Mouse (Mus musculus) hindbrain, postnatal 0 days (tissue): Measurements from ENCODE around the gene Serinc5. TPM values are rescaled to one million over a fixed set of nuclear protein-coding genes. Genes with fewer than 3 reads are reported as not detected.

Source experiments
- ATAC-seq: fragments of 200-750 bp; cut with Nextera tagmentation; 2 replicates; pipeline ENCODE4 v1.8.0; 2017; ENCODE audit warnings: mild to moderate bottlenecking, moderate TSS enrichment, moderate library complexity
- DNase-seq: peaks from one replicate; pipeline ENCODE4 v3.0.0-alpha.2; 2015; ENCODE audit warnings: low spot score
- H3K27ac ChIP-seq: fragments of 300-500 bp; sonication (generic); 2 replicates; pipeline ENCODE4 v1.5.1; 2014; ENCODE audit warnings: mild to moderate bottlenecking
- H3K27me3 ChIP-seq: fragments of 300-500 bp; sonication (generic); 2 replicates; pipeline ENCODE4 v1.6.1; 2014; ENCODE audit warnings: low read length, mixed read lengths; ENCODE audit not compliant: insufficient read depth
- H3K36me3 ChIP-seq: fragments of 300-500 bp; sonication (generic); 2 replicates; pipeline ENCODE4 v1.6.1; 2014; ENCODE audit warnings: low read length, mixed read lengths; ENCODE audit not compliant: insufficient read depth
- H3K4me1 ChIP-seq: fragments of 300-500 bp; sonication (generic); 2 replicates; pipeline ENCODE4 v1.6.1; 2014; ENCODE audit warnings: antibody characterized with exemption, low read length, mixed read lengths; ENCODE audit not compliant: insufficient read depth
- H3K4me2 ChIP-seq: fragments of 300-500 bp; sonication (generic); 2 replicates; pipeline ENCODE4 v1.6.1; 2014; ENCODE audit warnings: low read depth, mild to moderate bottlenecking, low read length, moderate library complexity, mixed read lengths
- H3K4me3 ChIP-seq: fragments of 300-500 bp; sonication (generic); 2 replicates; pipeline ENCODE4 v1.5.1; 2014; ENCODE audit warnings: low read length
- H3K9ac ChIP-seq: fragments of 300-500 bp; sonication (generic); replicated peaks from 2 replicates; pipeline ENCODE4 v1.6.1; 2014; ENCODE audit warnings: mild to moderate bottlenecking, low read length, moderate library complexity, mixed read lengths
- H3K9me3 ChIP-seq: fragments of 300-500 bp; sonication (generic); 2 replicates; pipeline ENCODE4 v1.6.1; 2016; ENCODE audit warnings: low read length, mixed read lengths
- CTCF ChIP-seq: IDR thresholded peaks from 2 replicates; pipeline ENCODE4 v1.5.1; 2016; ENCODE audit warnings: antibody characterized with exemption, control low read depth, low read depth
- WGBS: fragments of 180-500 bp; shearing (Covaris S2); extraction: QIAGEN DNeasy Blood & Tissue Kit; methylation state at CpG from one replicate; pipeline ENCODE4 v1.1.7; 2014; 5-methylcytosine and 5-hydroxymethylcytosine counted together
- polyA plus RNA-seq: library from polyadenylated mRNA; unstranded; fragments of >200 nt; fragmentation: Nextera tagmentation; extraction: Ambion mirVana; gene quantifications from 2 replicates; pipeline ENCODE4 v1.2.1, GENCODE M21; 2015
- total RNA-seq: library from RNA; depleted of rRNA; stranded (reverse); fragments of >200 nt; gene quantifications from 2 replicates; pipeline ENCODE4 v1.2.3, GENCODE M21; 2014

Gene Serinc5
- total and polyA plus RNA-seq, 2 experiments from 2014 or later, result 14.8 to 52.5 TPM

- H3K4me3 ChIP-seq, result no peak overlapping the region
- no peak for ATAC-seq
- no peak overlapping the region for H3K9ac ChIP-seq
- WGBS, result 69% methylated on average over 3 of the region's 3 CpGs
- no peak for TF ChIP-seq CTCF
- H3K4me2 ChIP-seq, result no peak overlapping the region
- no peak for DNase-seq
- H3K27me3 ChIP-seq, result no peaks in the 10 kb centered on the region
- no peak overlapping the region for H3K27ac ChIP-seq
- 0 out of 2 replicates have a peak, but pooled peaks cover 3% of the 10 kb centered on the region for H3K4me1 ChIP-seq
- no peaks in the 10 kb centered on the region for H3K36me3 ChIP-seq
- H3K9me3 ChIP-seq, result no peaks in the 10 kb centered on the region
Observed at GRCm38 (mm10) chr13:92675308-92675707, 64.4 kb downstream of the Serinc5 start.

GRCm38 (mm10) chr13:92675897-92676584 is 65.2 kb downstream of the Serinc5 start:
- Histone ChIP-seq H3K9ac (no peak overlapping the region), H3K27ac (no peak overlapping the region), H3K27me3 (no peaks in the 10 kb centered on the region), H3K36me3 (no peaks in the 10 kb centered on the region), H3K9me3 (no peaks in the 10 kb centered on the region), H3K4me3 (no peak overlapping the region), H3K4me2 (no peak overlapping the region), H3K4me1 (0 out of 2 replicates have a peak, but pooled peaks cover 3% of the 10 kb centered on the region)
- DNase-seq (no peak), ATAC-seq (peak; percentile 59)
- no peak for TF ChIP-seq CTCF
- 59% methylated on average over 11 of the region's 11 CpGs for WGBS

GRCm38 (mm10) chr13:92677656-92678055 is 66.8 kb downstream of the Serinc5 start:
- no peak for ATAC-seq
- Histone ChIP-seq H3K9ac (no peak overlapping the region), H3K36me3 (no peaks in the 10 kb centered on the region), H3K27me3 (no peaks in the 10 kb centered on the region), H3K4me2 (no peak overlapping the region), H3K4me3 (no peak overlapping the region), H3K27ac (no peak overlapping the region), H3K4me1 (no peaks in the 10 kb centered on the region), H3K9me3 (no peaks in the 10 kb centered on the region)
- DNase-seq, result no peak
- 63% methylated on average over 4 of the region's 4 CpGs for WGBS
- no peak for TF ChIP-seq CTCF

GRCm38 (mm10) chr13:92679661-92680060 is 68.8 kb downstream of the Serinc5 start:
- no peak overlapping the region for H3K27ac ChIP-seq
- no peak overlapping the region for H3K4me2 ChIP-seq
- H3K4me3 ChIP-seq, result no peak overlapping the region
- WGBS, result 77% methylated on average over 7 of the region's 7 CpGs
- H3K9me3 ChIP-seq, result no peaks in the 10 kb centered on the region
- no peak overlapping the region for H3K9ac ChIP-seq
- TF ChIP-seq CTCF, result no peak
- no peaks in the 10 kb centered on the region; the same call in 1 of the 2 replicates for H3K36me3 ChIP-seq
- no peaks in the 10 kb centered on the region for H3K27me3 ChIP-seq
- no peak for ATAC-seq
- H3K4me1 ChIP-seq, result no peaks in the 10 kb centered on the region
- no peak for DNase-seq

GRCm38 (mm10) chr13:92681541-92681940 is 70.7 kb downstream of the Serinc5 start:
- peaks cover 3% of the 10 kb centered on the region; the same call in 1 of the 2 replicates for H3K36me3 ChIP-seq
- DNase-seq, result no peak
- H3K4me2 ChIP-seq, result no peak overlapping the region
- H3K4me3 ChIP-seq, result no peak overlapping the region
- H3K4me1 ChIP-seq, result no peaks in the 10 kb centered on the region
- no peaks in the 10 kb centered on the region for H3K9me3 ChIP-seq
- no peaks in the 10 kb centered on the region for H3K27me3 ChIP-seq
- no peak overlapping the region for H3K9ac ChIP-seq
- TF ChIP-seq CTCF, result no peak
- WGBS, result 74% methylated on average over 2 of the region's 2 CpGs
- ATAC-seq, result no peak
- no peak overlapping the region for H3K27ac ChIP-seq

GRCm38 (mm10) chr13:92682833-92683232 is 71.9 kb downstream of the Serinc5 start:
- H3K4me2 ChIP-seq, result no peak overlapping the region
- H3K4me1 ChIP-seq, result no peaks in the 10 kb centered on the region
- no peak overlapping the region for H3K9ac ChIP-seq
- no peak overlapping the region for H3K27ac ChIP-seq
- TF ChIP-seq CTCF, result no peak
- no peak for ATAC-seq
- no peak overlapping the region for H3K4me3 ChIP-seq
- H3K27me3 ChIP-seq, result no peaks in the 10 kb centered on the region
- peaks cover 3% of the 10 kb centered on the region; the same call in 1 of the 2 replicates for H3K36me3 ChIP-seq
- DNase-seq, result no peak
- WGBS, result 24% methylated on average over 6 of the region's 6 CpGs
- no peaks in the 10 kb centered on the region for H3K9me3 ChIP-seq

- H3K4me3 ChIP-seq, result no peak overlapping the region
- no peaks in the 10 kb centered on the region for H3K4me1 ChIP-seq
- ATAC-seq (no peak), DNase-seq (no peak)
- 74% methylated on average over 4 of the region's 4 CpGs for WGBS
- peaks cover 3% of the 10 kb centered on the region; the same call in 1 of the 2 replicates for H3K36me3 ChIP-seq
- TF ChIP-seq CTCF, result no peak
- no peaks in the 10 kb centered on the region for H3K27me3 ChIP-seq
- H3K4me2 ChIP-seq, result no peak overlapping the region
- H3K9me3 ChIP-seq, result no peaks in the 10 kb centered on the region
- no peak overlapping the region for H3K27ac ChIP-seq
- no peak overlapping the region for H3K9ac ChIP-seq
Observed at GRCm38 (mm10) chr13:92683464-92683863, 72.6 kb downstream of the Serinc5 start.
